Mouse (Mus musculus) bone marrow macrophage, adult 2 months (primary cell): ENCODE measurements around the gene Swap70. TPM values are rescaled to one million over a fixed set of nuclear protein-coding genes. Genes with fewer than 3 reads are reported as not detected.
A peak's percentile ranks its signal among the peaks of the same experiment; 100 is the strongest.

Source experiments
- H3K27ac ChIP-seq: 2 replicates; pipeline ENCODE4 v1.5.1; 2012; ENCODE audit warnings: low read depth, low read length; ENCODE audit not compliant: insufficient read depth
- H3K4me1 ChIP-seq: 2 replicates; pipeline ENCODE4 v1.6.1; 2012; ENCODE audit warnings: low read length; ENCODE audit not compliant: control insufficient read depth, insufficient read depth
- H3K4me3 ChIP-seq: 2 replicates; pipeline ENCODE4 v1.5.1; 2012; ENCODE audit warnings: mild to moderate bottlenecking, low read length, moderate library complexity; ENCODE audit not compliant: insufficient read depth
- CTCF ChIP-seq: IDR thresholded peaks from 2 replicates; pipeline ENCODE4 v1.5.1; 2012; ENCODE audit warnings: low read depth, mild to moderate bottlenecking, low read length, moderate library complexity
- POLR2A ChIP-seq: IDR thresholded peaks from 2 replicates; pipeline ENCODE4 v1.6.1; 2012; ENCODE audit warnings: mild to moderate bottlenecking, low read depth, low read length, borderline replicate concordance
- polyA plus RNA-seq: library from polyadenylated mRNA; stranded (reverse); fragments of >200 nt; gene quantifications from 2 replicates; pipeline ENCODE4 v1.2.4, GENCODE M21; 2012; ENCODE audit not compliant: missing spikeins, insufficient read depth, insufficient read length

Gene Swap70
- polyA plus RNA-seq, 1 experiment, result 114 TPM

GRCm38 (mm10) chr7:110236085-110236484 lies 14.6 kb downstream of the Swap70 start:
- H3K27ac ChIP-seq, result no peak overlapping the region
- H3K4me1 ChIP-seq, result peaks cover 53% of the 10 kb centered on the region
- no peak overlapping the region for H3K4me3 ChIP-seq
- TF ChIP-seq POLR2A (no peak), CTCF (no peak)

GRCm38 (mm10) chr7:110237451-110237836 lies 15.9 kb downstream of the Swap70 start:
- peak overlapping the region; percentile 14; the same call in 1 of the 2 replicates for H3K27ac ChIP-seq
- peak overlapping the region; percentile 4; the same call in 1 of the 2 replicates for H3K4me3 ChIP-seq
- peaks cover 59% of the 10 kb centered on the region for H3K4me1 ChIP-seq
- TF ChIP-seq POLR2A (no peak), CTCF (no peak)

- TF ChIP-seq CTCF (no peak), POLR2A (no peak)
- H3K27ac ChIP-seq, result peak overlapping the region; percentile 14
- peak overlapping the region; percentile 4; the same call in 1 of the 2 replicates for H3K4me3 ChIP-seq
- peaks cover 62% of the 10 kb centered on the region for H3K4me1 ChIP-seq
Observed at GRCm38 (mm10) chr7:110237837-110238451, 16.4 kb downstream of the Swap70 start.

GRCm38 (mm10) chr7:110239590-110239989 lies 18.1 kb downstream of the Swap70 start:
- no peak overlapping the region for H3K27ac ChIP-seq
- H3K4me1 ChIP-seq, result peaks cover 62% of the 10 kb centered on the region
- TF ChIP-seq POLR2A, result no peak
- TF ChIP-seq CTCF, result no peak
- no peak overlapping the region for H3K4me3 ChIP-seq

- Histone ChIP-seq H3K4me1 (peaks cover 45% of the 10 kb centered on the region), H3K27ac (no peak overlapping the region), H3K4me3 (no peak overlapping the region)
- TF ChIP-seq POLR2A (no peak), CTCF (no peak)
Observed at GRCm38 (mm10) chr7:110241472-110242289, 20.2 kb downstream of the Swap70 start.

GRCm38 (mm10) chr7:110242290-110242581 lies 20.7 kb downstream of the Swap70 start:
- Histone ChIP-seq H3K4me3 (no peak overlapping the region), H3K27ac (no peak overlapping the region), H3K4me1 (peaks cover 40% of the 10 kb centered on the region)
- TF ChIP-seq CTCF, result no peak
- TF ChIP-seq POLR2A, result no peak

GRCm38 (mm10) chr7:110245128-110245527 lies 23.6 kb downstream of the Swap70 start:
- peaks cover 42% of the 10 kb centered on the region for H3K4me1 ChIP-seq
- H3K27ac ChIP-seq, result no peak overlapping the region
- H3K4me3 ChIP-seq, result no peak overlapping the region
- no peak for TF ChIP-seq CTCF
- no peak for TF ChIP-seq POLR2A

GRCm38 (mm10) chr7:110246526-110246925 lies 25.0 kb downstream of the Swap70 start:
- Histone ChIP-seq H3K4me3 (no peak overlapping the region), H3K27ac (no peak overlapping the region), H3K4me1 (peaks cover 45% of the 10 kb centered on the region)
- TF ChIP-seq CTCF, result no peak
- TF ChIP-seq POLR2A, result no peak

- Histone ChIP-seq H3K4me1 (peaks cover 38% of the 10 kb centered on the region), H3K4me3 (no peak overlapping the region), H3K27ac (no peak overlapping the region)
- no peak for TF ChIP-seq CTCF
- no peak for TF ChIP-seq POLR2A
Observed at GRCm38 (mm10) chr7:110247801-110248200, 26.3 kb downstream of the Swap70 start.

- TF ChIP-seq CTCF (no peak), POLR2A (no peak)
- Histone ChIP-seq H3K4me3 (no peak overlapping the region), H3K4me1 (peaks cover 34% of the 10 kb centered on the region), H3K27ac (peak overlapping the region; percentile 36)
Observed at GRCm38 (mm10) chr7:110248677-110249076, 27.2 kb downstream of the Swap70 start.

GRCm38 (mm10) chr7:110253861-110254260 lies 32.4 kb downstream of the Swap70 start:
- TF ChIP-seq POLR2A, result no peak
- no peak for TF ChIP-seq CTCF
- Histone ChIP-seq H3K4me3 (no peak overlapping the region), H3K27ac (no peak overlapping the region), H3K4me1 (peaks cover 41% of the 10 kb centered on the region)
